Mouse (Mus musculus): ENCODE measurements around the gene Ints14.

The Ints14 gene

DNA sequence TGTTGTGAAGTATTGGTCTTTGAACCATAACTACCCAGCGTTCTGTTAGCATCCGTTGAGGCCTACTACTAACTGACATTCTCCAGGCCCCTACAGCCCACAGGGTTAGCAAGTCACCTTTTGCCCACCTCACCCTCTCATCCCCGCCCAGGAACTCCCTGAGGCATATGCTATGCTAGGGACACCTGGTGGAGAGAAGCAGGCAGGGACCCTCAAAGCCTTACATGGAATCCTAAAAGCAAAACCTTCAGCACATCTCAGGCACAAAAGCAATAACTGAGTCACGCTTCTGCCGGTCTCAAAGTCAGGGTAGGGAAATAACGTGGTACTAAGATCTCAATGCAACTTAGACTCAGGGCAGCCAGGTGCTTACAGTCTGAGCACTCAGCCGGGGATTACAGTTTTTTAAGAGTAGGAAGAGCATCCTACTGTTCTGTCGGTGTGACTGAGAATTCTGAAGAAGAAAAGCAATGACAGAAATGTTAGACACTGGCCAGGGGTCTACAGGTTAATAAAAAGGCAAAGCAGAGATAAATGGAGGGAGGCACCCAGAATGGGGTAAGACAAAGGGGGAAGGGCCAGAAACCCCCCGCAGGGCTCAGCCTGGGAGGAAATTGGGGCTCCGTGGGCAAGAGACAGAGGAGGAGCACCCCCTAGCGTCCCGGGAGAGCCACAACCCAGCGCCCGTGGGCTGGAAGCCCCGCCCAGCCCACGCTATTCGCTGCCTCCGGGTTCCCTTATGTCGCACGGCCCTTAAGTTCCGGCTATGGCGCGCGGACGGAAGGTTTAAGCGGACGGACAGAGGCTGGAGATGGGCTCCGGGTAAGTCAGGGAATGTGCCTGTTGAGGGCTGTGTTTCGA, at the start of gene Ints14:
Ints14 (plus strand) TSS at position 789 of the 861 bp plus-strand sequence.
- DNase-seq (ENCODE audit: low spot score) = peak; percentile 93

GRCm38 (mm10) chr9:64913406-64913805, 47.3 kb upstream of the Ints14 start:
- no peak for DNase-seq (ENCODE audit: low spot score)

DNA sequence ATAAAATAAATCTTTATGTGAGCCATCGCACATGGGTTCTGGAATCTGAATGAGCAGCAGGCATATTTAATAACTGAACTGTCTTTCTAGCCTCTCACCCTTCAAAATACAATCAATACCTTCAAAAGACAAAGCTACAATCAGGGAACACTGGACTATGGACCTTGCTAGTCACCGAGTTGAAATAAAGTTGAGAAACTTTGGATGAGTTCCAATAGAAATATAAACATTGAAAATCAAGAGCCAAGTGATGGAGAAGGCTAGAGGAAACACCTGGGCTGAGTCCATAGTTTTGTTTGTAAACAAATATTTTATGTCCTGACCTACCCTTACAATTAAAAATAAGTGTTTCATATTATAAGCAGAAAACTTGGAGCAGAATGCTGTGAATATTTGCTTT, 46.7 kb upstream of the Ints14 start:
- DNase-seq (ENCODE audit: low spot score) = no peak

DNA sequence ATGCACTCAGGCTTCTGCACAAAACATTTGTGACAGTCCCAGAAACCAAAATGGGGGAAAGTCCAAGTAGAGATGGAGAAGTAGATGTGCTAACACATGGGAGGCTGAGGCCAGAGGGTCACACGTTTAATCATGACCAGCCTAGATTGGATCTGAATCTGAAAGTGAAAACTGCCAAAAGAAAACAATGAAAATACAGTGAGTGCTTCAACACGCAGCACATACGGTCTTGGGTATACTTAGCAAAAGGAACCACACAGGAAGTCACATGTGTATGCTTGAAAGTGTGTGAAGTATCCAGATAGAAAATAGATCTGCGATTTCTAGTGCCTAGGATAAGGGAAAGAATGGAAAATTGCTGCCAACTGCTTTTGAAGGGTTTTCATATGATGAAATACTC, 46.1 kb upstream of the Ints14 start:
- DNase-seq (ENCODE audit: low spot score) = no peak

GRCm38 (mm10) chr9:64918560-64918959, 42.1 kb upstream of the Ints14 start:
- peak; percentile 81 for DNase-seq (ENCODE audit: low spot score)

DNA sequence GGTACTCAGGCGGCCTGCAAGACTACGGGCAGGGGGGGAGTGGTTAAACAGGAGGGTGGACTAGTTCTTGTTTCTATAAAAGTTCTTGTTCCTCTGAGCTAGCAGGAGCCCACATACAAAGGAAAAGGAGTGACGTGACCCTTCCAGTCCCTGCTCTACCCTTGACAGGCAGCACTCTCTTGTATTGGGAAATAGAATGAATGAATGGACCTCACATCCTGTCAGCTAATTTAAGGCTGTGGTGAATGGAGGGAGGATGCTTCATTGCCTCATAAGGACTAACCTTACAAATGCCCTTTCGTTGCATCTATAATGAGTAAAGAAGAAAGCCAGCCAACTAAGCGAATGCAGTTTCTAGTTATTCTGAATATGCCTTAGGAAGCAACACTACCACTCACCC, 34.9 kb upstream of the Ints14 start:
- no peak for DNase-seq (ENCODE audit: low spot score)

GRCm38 (mm10) chr9:64926201-64926991, 34.3 kb upstream of the Ints14 start:
- no peak for DNase-seq (ENCODE audit: low spot score)

DNA sequence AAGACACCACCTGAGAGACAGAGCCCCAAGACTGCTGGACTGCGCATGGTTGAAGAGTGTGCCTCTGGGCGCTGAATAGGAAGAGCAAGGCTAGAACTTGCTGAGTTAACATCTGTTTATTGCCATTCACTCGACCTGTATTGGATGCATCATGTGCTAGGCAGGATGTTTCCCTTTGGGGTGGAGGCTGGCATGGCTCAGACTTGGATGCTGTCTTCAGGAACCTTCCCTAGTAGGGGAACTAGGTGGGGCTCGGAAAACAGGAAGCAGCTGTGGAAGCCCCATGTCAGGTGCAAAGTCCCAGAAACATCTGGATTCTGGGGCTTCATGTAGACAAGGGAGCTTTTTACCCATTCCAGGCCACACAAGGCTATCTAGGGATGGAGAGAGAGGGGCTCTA, 30.4 kb upstream of the Ints14 start:
- DNase-seq (ENCODE audit: low spot score) = no peak

DNA sequence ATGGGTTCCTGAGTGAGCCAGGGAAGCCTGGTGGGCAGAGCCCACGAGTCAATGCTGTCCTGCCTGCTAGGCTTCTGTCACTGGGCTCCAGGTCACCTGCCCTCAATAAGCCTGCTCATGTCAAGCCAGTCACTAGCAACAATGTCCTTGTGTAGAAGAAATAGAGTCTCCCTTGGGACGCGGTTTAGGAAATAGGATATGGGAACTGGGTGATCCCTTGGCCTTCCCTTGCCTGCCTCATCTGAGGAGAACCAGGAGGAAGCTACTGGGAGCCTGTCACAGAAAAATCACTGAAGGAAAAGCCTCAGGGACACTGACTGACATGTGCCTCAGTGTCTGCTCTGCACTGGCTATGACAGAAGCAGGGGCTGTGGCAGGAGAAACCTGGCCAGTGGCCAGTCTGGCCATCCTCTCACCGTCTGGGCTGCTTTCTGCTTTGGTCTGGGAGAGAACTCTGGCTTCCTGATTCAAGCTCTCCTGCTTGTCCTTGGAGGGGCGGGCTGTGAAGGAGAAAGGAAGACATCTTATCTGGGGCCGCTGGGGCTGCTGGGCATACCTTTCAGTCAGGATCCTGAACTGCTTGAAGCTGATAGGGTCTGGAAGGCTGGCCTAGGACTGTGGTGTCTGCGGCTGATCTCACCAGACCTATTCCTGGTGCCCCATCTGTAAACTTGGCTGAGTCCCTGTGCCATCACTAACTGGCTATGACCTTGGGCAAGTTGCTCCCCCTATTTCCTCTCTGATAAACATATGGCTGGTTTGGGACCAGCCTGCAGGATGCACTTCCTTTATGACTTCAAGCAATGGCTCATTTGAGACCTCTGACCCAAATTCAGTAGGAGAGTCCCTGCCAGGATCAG, 28.7 kb upstream of the Ints14 start:
- no peak for DNase-seq (ENCODE audit: low spot score)

GRCm38 (mm10) chr9:64934015-64934754, 26.5 kb upstream of the Ints14 start:
- peak; percentile 52 for DNase-seq (ENCODE audit: low spot score)

DNA sequence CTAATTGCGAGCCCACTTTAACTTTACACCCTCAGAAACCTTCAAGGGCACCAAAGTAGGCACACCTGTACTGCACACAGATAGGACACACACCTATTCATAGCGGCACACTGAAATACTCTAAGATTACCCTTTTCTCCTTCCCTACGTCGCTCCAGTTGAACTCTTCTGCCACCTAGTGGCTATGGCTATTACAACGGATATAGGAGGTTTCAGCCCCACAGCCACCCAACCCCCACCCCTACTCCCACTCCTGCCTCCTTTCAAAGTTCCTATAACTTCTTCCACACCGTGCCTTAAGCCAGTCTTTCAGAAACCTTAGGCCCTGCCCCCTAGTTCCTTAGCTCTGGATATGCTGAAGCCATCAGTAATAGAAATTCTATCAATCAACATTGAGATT, 24.2 kb upstream of the Ints14 start:
- peak; percentile 40 for DNase-seq (ENCODE audit: low spot score)

DNA sequence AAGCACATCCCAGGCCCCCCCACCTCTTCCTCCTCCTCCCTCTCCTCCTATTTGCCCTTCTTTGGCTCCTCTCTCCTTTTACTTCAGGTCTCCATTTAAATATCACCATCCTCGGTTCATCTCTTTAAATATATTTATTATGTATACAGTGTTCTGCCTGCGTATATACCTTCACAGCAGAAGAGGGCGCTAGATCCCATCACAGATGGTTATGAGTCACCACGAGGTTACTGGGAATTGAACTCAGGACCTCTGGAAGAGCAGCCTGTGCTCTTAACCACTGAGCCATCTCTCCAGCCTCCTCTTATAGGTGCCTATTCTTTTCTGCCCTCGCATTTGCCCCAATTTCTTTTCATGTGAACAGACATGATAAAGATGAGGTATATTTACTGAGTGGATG, 23.2 kb upstream of the Ints14 start:
- no peak for DNase-seq (ENCODE audit: low spot score)

DNA sequence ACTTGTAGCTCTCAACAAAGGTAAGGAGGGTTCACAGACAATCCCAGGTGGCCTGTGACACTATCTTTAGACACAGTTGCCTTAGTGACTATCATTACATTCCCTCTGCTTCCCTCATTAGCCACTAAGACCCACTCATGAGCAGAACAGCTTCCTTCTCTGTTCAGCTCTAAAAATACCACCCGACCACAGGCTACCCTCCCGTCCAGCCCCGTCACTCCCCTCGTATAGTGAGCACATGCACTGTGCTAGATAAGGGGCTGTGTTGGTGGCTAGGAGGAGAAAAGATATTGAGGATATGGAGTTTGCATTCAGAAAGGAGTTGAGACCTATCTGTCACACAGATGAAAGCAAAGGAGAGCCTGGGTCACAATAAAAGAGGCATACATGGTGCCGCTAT, 22.2 kb upstream of the Ints14 start:
- DNase-seq (ENCODE audit: low spot score) = no peak

- DNase-seq (ENCODE audit: low spot score) = no peak
Measured at GRCm38 (mm10) chr9:64939281-64939680, 21.4 kb upstream of the Ints14 start.

DNA sequence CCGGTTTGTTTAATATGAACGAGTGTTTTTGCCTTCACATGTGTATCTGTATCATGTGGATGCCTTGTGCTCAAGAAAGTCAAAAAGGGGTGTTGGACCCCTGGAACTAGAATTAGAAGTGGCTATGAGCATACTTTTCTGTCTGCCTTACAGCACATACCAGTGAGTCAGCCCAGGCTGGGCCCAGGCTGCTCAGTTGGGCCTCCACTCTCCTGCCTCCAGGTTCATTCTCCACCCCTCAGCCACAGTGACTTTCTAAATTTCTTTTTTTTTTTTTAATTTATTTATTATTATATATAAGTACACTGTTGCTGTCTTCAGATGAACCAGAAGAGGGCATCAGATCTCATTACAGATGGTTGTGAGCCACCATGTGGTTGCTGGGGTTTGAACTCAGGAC, 20.9 kb upstream of the Ints14 start:
- DNase-seq (ENCODE audit: low spot score) = no peak

DNA sequence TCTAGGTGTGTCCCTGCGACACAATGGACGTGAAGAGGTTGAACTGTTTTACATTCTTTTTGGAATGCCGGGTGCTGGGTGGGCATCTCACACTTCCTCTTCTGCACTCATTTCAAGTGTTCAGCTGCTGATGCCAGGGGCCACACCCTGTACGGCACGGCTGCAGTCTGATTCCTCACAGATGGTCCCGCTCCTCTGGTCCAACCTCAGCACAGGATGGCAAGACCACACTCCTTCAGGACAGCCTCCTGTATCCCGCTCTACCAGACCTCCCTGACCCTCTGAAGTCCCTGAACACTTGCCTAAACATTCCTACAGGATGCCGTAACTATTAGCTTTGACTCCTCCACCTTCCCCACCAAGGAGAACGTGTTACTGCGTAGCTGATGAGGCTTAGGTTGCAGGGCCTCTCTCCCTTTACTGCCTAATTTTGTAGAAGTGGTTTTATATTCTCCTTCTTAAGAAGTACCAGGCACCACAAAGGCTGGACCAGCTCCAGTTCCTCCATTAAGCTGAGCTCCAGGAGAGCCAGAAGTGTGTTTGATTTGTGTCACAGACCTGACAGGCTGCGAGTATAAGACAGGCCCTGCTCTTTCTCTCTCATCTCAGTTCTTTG, 19.9 kb upstream of the Ints14 start:
- no peak for DNase-seq (ENCODE audit: low spot score)

DNA sequence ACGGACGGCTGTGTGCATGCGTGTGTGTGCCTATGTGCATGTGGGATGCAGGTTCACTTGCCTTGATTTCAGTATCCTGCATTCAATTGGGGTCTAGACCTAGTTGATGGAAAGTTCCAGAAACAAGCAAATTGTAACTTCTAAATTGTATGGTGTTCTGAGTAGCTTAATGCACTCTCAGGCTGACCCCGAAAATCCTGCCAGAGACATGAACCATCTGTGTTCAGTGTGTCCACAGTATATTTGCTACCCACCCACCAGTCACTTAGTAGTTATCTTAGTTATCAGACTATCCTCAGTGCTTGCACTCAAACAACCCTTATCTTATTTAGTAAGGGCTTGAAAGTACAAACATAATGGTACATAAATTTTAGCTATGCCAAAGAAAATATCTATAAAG, 19.1 kb upstream of the Ints14 start:
- no peak for DNase-seq (ENCODE audit: low spot score)

DNA sequence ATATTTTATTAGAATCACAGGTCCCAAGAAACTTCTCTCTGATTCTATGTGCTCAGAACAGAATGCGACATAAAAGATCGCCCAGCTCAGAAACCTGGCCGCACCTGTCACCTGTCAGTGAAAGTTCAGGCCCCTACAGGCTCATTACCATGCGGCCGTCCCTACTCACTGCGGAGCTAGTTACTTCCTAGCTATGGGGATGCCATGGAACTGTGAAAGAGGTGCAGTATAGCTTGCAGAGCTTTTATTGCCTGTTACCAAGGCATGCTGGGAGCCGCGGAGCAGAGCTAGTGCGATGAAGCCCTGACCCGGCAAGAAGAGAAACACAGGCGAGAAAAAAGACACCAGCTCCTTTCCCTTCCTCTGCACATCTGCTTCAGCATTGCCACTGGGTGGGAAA, 16.7 kb upstream of the Ints14 start:
- no peak for DNase-seq (ENCODE audit: low spot score)

GRCm38 (mm10) chr9:64947483-64948095, 13.1 kb upstream of the Ints14 start:
- no peak for DNase-seq (ENCODE audit: low spot score)

DNA sequence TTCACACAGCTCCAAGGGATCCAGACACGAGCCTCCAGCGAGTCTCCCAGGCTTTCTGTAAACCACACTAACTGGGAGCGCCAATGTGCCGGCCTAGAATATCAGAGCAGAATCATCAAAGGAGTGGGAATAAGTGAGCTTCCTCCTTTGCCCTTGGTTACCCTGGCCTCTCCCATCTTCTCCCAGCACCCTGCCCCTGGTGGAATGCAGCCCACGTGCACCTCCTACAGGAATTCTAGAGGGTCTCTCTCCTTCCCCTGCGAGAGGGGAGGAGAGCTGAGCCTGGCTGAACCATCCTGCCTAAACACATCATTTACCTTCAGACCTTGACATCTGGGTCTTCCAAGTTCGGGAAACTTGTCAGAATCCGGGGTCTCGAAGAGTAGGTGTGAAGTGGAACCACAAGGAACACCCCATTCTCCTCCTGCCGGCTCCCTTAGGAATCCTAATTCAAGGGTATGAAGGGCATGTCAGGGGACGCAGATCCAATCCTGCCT, 9.5 kb upstream of the Ints14 start, which contains the start of gene Slc24a1:
Slc24a1 (minus strand) TSS at position 447 of the 497 bp plus-strand sequence.
- no peak for DNase-seq (ENCODE audit: low spot score)
